ENCODE assay signal across 10 mouse cellular contexts in the genomic region with DNA sequence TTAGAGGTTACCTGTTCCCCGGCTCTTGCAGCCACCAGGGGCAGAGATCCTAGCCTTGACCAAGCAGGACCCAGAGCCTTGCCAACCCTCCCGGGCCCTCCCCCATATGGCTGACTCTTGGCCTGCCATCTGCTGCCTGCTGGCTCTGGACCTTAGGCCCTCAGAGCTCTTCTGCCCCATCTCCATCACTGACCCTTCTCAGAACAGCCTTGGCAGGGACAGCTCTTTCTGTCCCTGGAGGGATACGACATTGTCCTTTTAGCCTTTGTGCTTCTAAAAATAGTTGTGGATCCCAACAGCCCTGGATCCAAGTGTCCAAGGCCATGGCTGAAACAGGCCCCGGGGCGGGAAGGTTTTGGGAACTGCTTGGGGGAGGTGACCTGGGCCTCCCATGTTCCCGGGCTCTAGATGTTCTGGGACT. TPM values are rescaled to one million over a fixed set of nuclear protein-coding genes. Genes with fewer than 3 reads are reported as not detected.
A peak's percentile ranks its signal among the peaks of the same experiment; 100 is the strongest.
DNase-seq lines count a peak whose midpoint lies in the region; ATAC-seq lines count a peak whose summit lies in the region.
"Had no signal": no experiment of that assay in that cellular context is flagged by ENCODE, and none has a peak within 500 bp of the region (broad histone marks: within the 10 kb centered on the region; RNA-seq: fewer than 3 reads in every experiment).

No protein-coding gene starts in this region.

- WGBS in intestine, embryonic 16.5 days: 81% methylated on average over 6 of the region's 6 CpGs
- WGBS in intestine, embryonic 15.5 days: 86% methylated on average over 6 of the region's 6 CpGs
- 68% methylated on average over 6 of the region's 6 CpGs for WGBS in liver, embryonic 12.5 days (ENCODE audit: insufficient replicate concordance)
- WGBS in neural tube, embryonic 15.5 days: 97% methylated on average over 6 of the region's 6 CpGs
- WGBS in forebrain, embryonic 15.5 days: 92% methylated on average over 6 of the region's 6 CpGs

- ATAC-seq in intestine, embryonic 16.5 days: no peak
- ATAC-seq in intestine, embryonic 15.5 days: no peak
- ATAC-seq in liver, embryonic 12.5 days: no peak
- ATAC-seq in neural tube, embryonic 15.5 days (ENCODE audit: low FRiP score): no peak
- ATAC-seq in forebrain, embryonic 15.5 days (replicated peaks): no peak

- H3K4me3 ChIP-seq in intestine, embryonic 16.5 days (ENCODE audit: low read length): no peak overlapping the region
- H3K4me3 ChIP-seq in intestine, embryonic 15.5 days (replicated peaks): no peak overlapping the region
- no peak overlapping the region for H3K4me3 ChIP-seq in liver, embryonic 12.5 days
- H3K4me3 ChIP-seq in neural tube, embryonic 15.5 days (replicated peaks): no peak overlapping the region
- H3K4me3 ChIP-seq in forebrain, embryonic 15.5 days: no peak overlapping the region
- H3K4me3 ChIP-seq: embryonic facial prominence, embryonic 12.5 days had no signal

- no peaks in the 10 kb centered on the region for H3K27me3 ChIP-seq in intestine, embryonic 16.5 days (replicated peaks; ENCODE audit: control insufficient read depth, insufficient read depth, low read length)
- H3K27me3 ChIP-seq in intestine, embryonic 15.5 days (replicated peaks): no peaks in the 10 kb centered on the region
- peaks cover 16% of the 10 kb centered on the region; the same call in 1 of the 2 replicates for H3K27me3 ChIP-seq in liver, embryonic 12.5 days (replicated peaks)
- H3K27me3 ChIP-seq in neural tube, embryonic 15.5 days (replicated peaks): no peaks in the 10 kb centered on the region
- H3K27me3 ChIP-seq in forebrain, embryonic 15.5 days: no peaks in the 10 kb centered on the region
- H3K27me3 ChIP-seq: embryonic facial prominence, embryonic 12.5 days had no signal

- 0 out of 2 replicates have a peak overlapping the region, but pooled peaks have one; percentile 5 for H3K27ac ChIP-seq in intestine, embryonic 16.5 days (ENCODE audit: low read length)
- H3K27ac ChIP-seq in intestine, embryonic 15.5 days: no peak overlapping the region
- H3K27ac ChIP-seq in liver, embryonic 12.5 days: no peak overlapping the region
- H3K27ac ChIP-seq in neural tube, embryonic 15.5 days (replicated peaks): no peak overlapping the region
- no peak overlapping the region for H3K27ac ChIP-seq in forebrain, embryonic 15.5 days (replicated peaks)
- H3K27ac ChIP-seq: embryonic facial prominence, embryonic 12.5 days had no signal

- peaks cover 29% of the 10 kb centered on the region for H3K4me1 ChIP-seq in intestine, embryonic 16.5 days (ENCODE audit: control insufficient read depth, insufficient read depth, low read length)
- peaks cover 14% of the 10 kb centered on the region; the same call in 1 of the 2 replicates for H3K4me1 ChIP-seq in intestine, embryonic 15.5 days (replicated peaks)
- no peaks in the 10 kb centered on the region for H3K4me1 ChIP-seq in liver, embryonic 12.5 days
- H3K4me1 ChIP-seq in neural tube, embryonic 15.5 days: 0 out of 2 replicates have a peak, but pooled peaks cover 3% of the 10 kb centered on the region
- H3K4me1 ChIP-seq in forebrain, embryonic 15.5 days: no peaks in the 10 kb centered on the region

- no peak overlapping the region for H3K9ac ChIP-seq in intestine, embryonic 16.5 days (ENCODE audit: low read depth, low read length)
- no peak overlapping the region for H3K9ac ChIP-seq in intestine, embryonic 15.5 days
- H3K9ac ChIP-seq in liver, embryonic 12.5 days: no peak overlapping the region
- H3K9ac ChIP-seq in neural tube, embryonic 15.5 days (replicated peaks): no peak overlapping the region
- H3K9ac ChIP-seq in forebrain, embryonic 15.5 days (replicated peaks): no peak overlapping the region
- H3K9ac ChIP-seq: embryonic facial prominence, embryonic 12.5 days had no signal

- no peaks in the 10 kb centered on the region for H3K9me3 ChIP-seq in intestine, embryonic 16.5 days (ENCODE audit: control insufficient read depth, low read length)
- no peaks in the 10 kb centered on the region for H3K9me3 ChIP-seq in intestine, embryonic 15.5 days
- H3K9me3 ChIP-seq in liver, embryonic 12.5 days (replicated peaks): no peaks in the 10 kb centered on the region
- H3K9me3 ChIP-seq in neural tube, embryonic 15.5 days (replicated peaks): no peaks in the 10 kb centered on the region
- no peaks in the 10 kb centered on the region for H3K9me3 ChIP-seq in forebrain, embryonic 15.5 days
- H3K9me3 ChIP-seq: embryonic facial prominence, embryonic 12.5 days had no signal

- DNase-seq in cerebellum, adult 11 months: peak; percentile 40
- DNase-seq in heart, adult 11 months: peak; percentile 99
- DNase-seq in heart, postnatal 4 days: peak; percentile 53
- DNase-seq: thymus, postnatal 14 days had no signal

- no peak overlapping the region for H3K4me2 ChIP-seq in intestine, embryonic 16.5 days (ENCODE audit: low read depth, low read length)
- no peak overlapping the region for H3K4me2 ChIP-seq in intestine, embryonic 15.5 days (replicated peaks)
- H3K4me2 ChIP-seq in liver, embryonic 12.5 days: no peak overlapping the region
- H3K4me2 ChIP-seq in neural tube, embryonic 15.5 days: no peak overlapping the region
- no peak overlapping the region for H3K4me2 ChIP-seq in forebrain, embryonic 15.5 days (replicated peaks)
- H3K4me2 ChIP-seq: embryonic facial prominence, embryonic 12.5 days had no signal

- H3K36me3 ChIP-seq in intestine, embryonic 16.5 days (ENCODE audit: control insufficient read depth, insufficient read depth, low read length): peaks cover 15% of the 10 kb centered on the region; the same call in 1 of the 2 replicates
- H3K36me3 ChIP-seq in intestine, embryonic 15.5 days: peaks cover 18% of the 10 kb centered on the region
- H3K36me3 ChIP-seq in liver, embryonic 12.5 days: peaks cover 53% of the 10 kb centered on the region
- no peaks in the 10 kb centered on the region for H3K36me3 ChIP-seq in neural tube, embryonic 15.5 days
- no peaks in the 10 kb centered on the region for H3K36me3 ChIP-seq in forebrain, embryonic 15.5 days

RNA-seq across cellular contexts. Expression of gene Epha2, which starts 23.7 kb away (rescaled TPM):
- 7.6 and 8.5 TPM in 2 replicates for polyA plus RNA-seq in intestine, embryonic 16.5 days (2015; fragmentation: Nextera tagmentation; extraction: Ambion mirVana)
- 6.7 and 7.2 TPM in 2 replicates for polyA plus RNA-seq in intestine, embryonic 15.5 days (2015; fragmentation: Nextera tagmentation; extraction: Ambion mirVana)
- 10 to 100 TPM; 10.1 to 10.9 TPM for total RNA-seq in heart, postnatal 4 days (2021)
- 2.1 TPM in 2 replicates for polyA plus RNA-seq in liver, embryonic 12.5 days (2016; fragmentation: Nextera tagmentation; extraction: Ambion mirVana)
- polyA plus RNA-seq in neural tube, embryonic 15.5 days (2015; fragmentation: Nextera tagmentation; extraction: Ambion mirVana): 0.87 and 1.9 TPM in 2 replicates
- polyA plus RNA-seq in forebrain, embryonic 15.5 days (2015; fragmentation: Nextera tagmentation; extraction: Ambion mirVana): 1.0 and 1.1 TPM in 2 replicates

RNA-seq across cellular contexts. Expression of gene Fam131c, which starts 43.2 kb away (rescaled TPM):
- polyA plus RNA-seq in intestine, embryonic 16.5 days (2015; fragmentation: Nextera tagmentation; extraction: Ambion mirVana): 1.5 and 1.6 TPM in 2 replicates
- 2.0 and 2.3 TPM in 2 replicates for polyA plus RNA-seq in intestine, embryonic 15.5 days (2015; fragmentation: Nextera tagmentation; extraction: Ambion mirVana)
- total RNA-seq in heart, postnatal 4 days (2021): under 1 TPM; 0.43 to 0.62 TPM
- 0.08 and 0.13 TPM in 2 replicates for polyA plus RNA-seq in liver, embryonic 12.5 days (2016; fragmentation: Nextera tagmentation; extraction: Ambion mirVana)
- polyA plus RNA-seq in neural tube, embryonic 15.5 days (2015; fragmentation: Nextera tagmentation; extraction: Ambion mirVana): 35.2 and 42.5 TPM in 2 replicates
- 12.1 and 13.8 TPM in 2 replicates for polyA plus RNA-seq in forebrain, embryonic 15.5 days (2015; fragmentation: Nextera tagmentation; extraction: Ambion mirVana)

Comparison
In these comparisons a context has a peak if more than half of its experiments do, and no peak if none do; other contexts are left out.
1. DNase-seq: peak in every context shown above with its lines; median percentile 99 in heart, adult 11 months; 53 in heart, postnatal 4 days; 40 in cerebellum, adult 11 months.